Mouse (Mus musculus): ENCODE results near the gene Fat3. TPM values are rescaled to one million over a fixed set of nuclear protein-coding genes. Genes with fewer than 3 reads are reported as not detected.

Gene Fat3
- polyA plus RNA-seq, 1 experiment from 2014 or later = 6.6 TPM

GRCm38 (mm10) chr9:16153580-16153930 lies 347.5 kb downstream of the Fat3 start:
- Histone ChIP-seq H3K27me3 (ENCODE audit: control insufficient read depth, insufficient read depth, low read length) (no peaks in the 10 kb centered on the region), H3K4me2 (replicated peaks; ENCODE audit: low read depth, low read length) (no peak overlapping the region), H3K4me1 (ENCODE audit: control insufficient read depth, insufficient read depth, low read length) (0 out of 2 replicates have a peak, but pooled peaks cover 5% of the 10 kb centered on the region), H3K4me3 (ENCODE audit: low read length) (no peak overlapping the region), H3K36me3 (ENCODE audit: control insufficient read depth, insufficient read depth, low read length) (no peaks in the 10 kb centered on the region), H3K9me3 (ENCODE audit: control insufficient read depth, low read length) (no peaks in the 10 kb centered on the region), H3K9ac (ENCODE audit: low read depth, low read length) (no peak overlapping the region), H3K27ac (ENCODE audit: low read depth, low read length) (peak overlapping the region; percentile 10; the same call in 1 of the 2 replicates)
- ATAC-seq (ENCODE audit: low FRiP score, low TSS enrichment) = peak; percentile 89
- WGBS = 27% methylated on average over 3 of the region's 3 CpGs

GRCm38 (mm10) chr9:16152756-16153579 lies 348.1 kb downstream of the Fat3 start:
- 40% methylated on average over 4 of the region's 4 CpGs for WGBS
- ATAC-seq (ENCODE audit: low FRiP score, low TSS enrichment) = peak; percentile 60; the same call in 1 of the 2 replicates
- H3K4me2 ChIP-seq (replicated peaks; ENCODE audit: low read depth, low read length) = no peak overlapping the region
- no peaks in the 10 kb centered on the region for H3K36me3 ChIP-seq (ENCODE audit: control insufficient read depth, insufficient read depth, low read length)
- H3K9me3 ChIP-seq (ENCODE audit: control insufficient read depth, low read length) = no peaks in the 10 kb centered on the region
- peak overlapping the region; percentile 10; the same call in 1 of the 2 replicates for H3K27ac ChIP-seq (ENCODE audit: low read depth, low read length)
- no peaks in the 10 kb centered on the region for H3K27me3 ChIP-seq (ENCODE audit: control insufficient read depth, insufficient read depth, low read length)
- 0 out of 2 replicates have a peak, but pooled peaks cover 5% of the 10 kb centered on the region for H3K4me1 ChIP-seq (ENCODE audit: control insufficient read depth, insufficient read depth, low read length)
- H3K9ac ChIP-seq (ENCODE audit: low read depth, low read length) = no peak overlapping the region
- no peak overlapping the region for H3K4me3 ChIP-seq (ENCODE audit: low read length)

GRCm38 (mm10) chr9:16150046-16150445 lies 351.0 kb downstream of the Fat3 start:
- no peaks in the 10 kb centered on the region for H3K36me3 ChIP-seq (ENCODE audit: control insufficient read depth, insufficient read depth, low read length)
- no peak for ATAC-seq (ENCODE audit: low FRiP score, low TSS enrichment)
- H3K4me2 ChIP-seq (replicated peaks; ENCODE audit: low read depth, low read length) = no peak overlapping the region
- H3K4me3 ChIP-seq (ENCODE audit: low read length) = no peak overlapping the region
- 0 out of 2 replicates have a peak, but pooled peaks cover 5% of the 10 kb centered on the region for H3K4me1 ChIP-seq (ENCODE audit: control insufficient read depth, insufficient read depth, low read length)
- H3K27me3 ChIP-seq (ENCODE audit: control insufficient read depth, insufficient read depth, low read length) = no peaks in the 10 kb centered on the region
- no peak overlapping the region for H3K27ac ChIP-seq (ENCODE audit: low read depth, low read length)
- no peak overlapping the region for H3K9ac ChIP-seq (ENCODE audit: low read depth, low read length)
- H3K9me3 ChIP-seq (ENCODE audit: control insufficient read depth, low read length) = no peaks in the 10 kb centered on the region

- H3K4me1 ChIP-seq (ENCODE audit: control insufficient read depth, insufficient read depth, low read length) = no peaks in the 10 kb centered on the region
- no peak overlapping the region for H3K27ac ChIP-seq (ENCODE audit: low read depth, low read length)
- H3K4me2 ChIP-seq (replicated peaks; ENCODE audit: low read depth, low read length) = no peak overlapping the region
- H3K9ac ChIP-seq (ENCODE audit: low read depth, low read length) = no peak overlapping the region
- no peaks in the 10 kb centered on the region for H3K36me3 ChIP-seq (ENCODE audit: control insufficient read depth, insufficient read depth, low read length)
- 58% methylated on average over 1 of the region's 1 CpGs for WGBS
- no peak for ATAC-seq (ENCODE audit: low FRiP score, low TSS enrichment)
- no peak overlapping the region for H3K4me3 ChIP-seq (ENCODE audit: low read length)
- no peaks in the 10 kb centered on the region for H3K27me3 ChIP-seq (ENCODE audit: control insufficient read depth, insufficient read depth, low read length)
- H3K9me3 ChIP-seq (ENCODE audit: control insufficient read depth, low read length) = no peaks in the 10 kb centered on the region
Observed at GRCm38 (mm10) chr9:16147735-16148134, 353.4 kb downstream of the Fat3 start.

- no peak for ATAC-seq (ENCODE audit: low FRiP score, low TSS enrichment)
- H3K27ac ChIP-seq (ENCODE audit: low read depth, low read length) = no peak overlapping the region
- 69% methylated on average over 3 of the region's 3 CpGs for WGBS
- H3K4me2 ChIP-seq (replicated peaks; ENCODE audit: low read depth, low read length) = no peak overlapping the region
- H3K27me3 ChIP-seq (ENCODE audit: control insufficient read depth, insufficient read depth, low read length) = no peaks in the 10 kb centered on the region
- no peak overlapping the region for H3K4me3 ChIP-seq (ENCODE audit: low read length)
- no peaks in the 10 kb centered on the region for H3K9me3 ChIP-seq (ENCODE audit: control insufficient read depth, low read length)
- no peaks in the 10 kb centered on the region for H3K4me1 ChIP-seq (ENCODE audit: control insufficient read depth, insufficient read depth, low read length)
- H3K36me3 ChIP-seq (ENCODE audit: control insufficient read depth, insufficient read depth, low read length) = no peaks in the 10 kb centered on the region
- H3K9ac ChIP-seq (ENCODE audit: low read depth, low read length) = no peak overlapping the region
Observed at GRCm38 (mm10) chr9:16144684-16145083, 356.4 kb downstream of the Fat3 start.

GRCm38 (mm10) chr9:16139300-16139699 lies 361.8 kb downstream of the Fat3 start:
- Histone ChIP-seq H3K4me2 (replicated peaks; ENCODE audit: low read depth, low read length) (no peak overlapping the region), H3K9ac (ENCODE audit: low read depth, low read length) (no peak overlapping the region), H3K4me1 (ENCODE audit: control insufficient read depth, insufficient read depth, low read length) (no peaks in the 10 kb centered on the region), H3K27me3 (ENCODE audit: control insufficient read depth, insufficient read depth, low read length) (no peaks in the 10 kb centered on the region), H3K36me3 (ENCODE audit: control insufficient read depth, insufficient read depth, low read length) (no peaks in the 10 kb centered on the region), H3K9me3 (ENCODE audit: control insufficient read depth, low read length) (no peaks in the 10 kb centered on the region), H3K27ac (ENCODE audit: low read depth, low read length) (no peak overlapping the region), H3K4me3 (ENCODE audit: low read length) (no peak overlapping the region)
- ATAC-seq (ENCODE audit: low FRiP score, low TSS enrichment) = 0 out of 2 replicates have a peak, but pooled peaks have one; percentile 62
- 38% methylated on average over 6 of the region's 6 CpGs for WGBS

GRCm38 (mm10) chr9:16133098-16133497 lies 368.0 kb downstream of the Fat3 start:
- no peaks in the 10 kb centered on the region for H3K36me3 ChIP-seq (ENCODE audit: control insufficient read depth, insufficient read depth, low read length)
- H3K4me3 ChIP-seq (ENCODE audit: low read length) = no peak overlapping the region
- ATAC-seq (ENCODE audit: low FRiP score, low TSS enrichment) = peak; percentile 73; the same call in 1 of the 2 replicates
- WGBS = 66% methylated on average over 2 of the region's 2 CpGs
- H3K27ac ChIP-seq (ENCODE audit: low read depth, low read length) = no peak overlapping the region
- no peaks in the 10 kb centered on the region for H3K9me3 ChIP-seq (ENCODE audit: control insufficient read depth, low read length)
- no peaks in the 10 kb centered on the region for H3K4me1 ChIP-seq (ENCODE audit: control insufficient read depth, insufficient read depth, low read length)
- no peaks in the 10 kb centered on the region for H3K27me3 ChIP-seq (ENCODE audit: control insufficient read depth, insufficient read depth, low read length)
- H3K9ac ChIP-seq (ENCODE audit: low read depth, low read length) = no peak overlapping the region
- H3K4me2 ChIP-seq (replicated peaks; ENCODE audit: low read depth, low read length) = no peak overlapping the region

- Histone ChIP-seq H3K27me3 (ENCODE audit: control insufficient read depth, insufficient read depth, low read length) (no peaks in the 10 kb centered on the region), H3K4me2 (replicated peaks; ENCODE audit: low read depth, low read length) (no peak overlapping the region), H3K9me3 (ENCODE audit: control insufficient read depth, low read length) (no peaks in the 10 kb centered on the region), H3K9ac (ENCODE audit: low read depth, low read length) (no peak overlapping the region), H3K4me1 (ENCODE audit: control insufficient read depth, insufficient read depth, low read length) (no peaks in the 10 kb centered on the region), H3K4me3 (ENCODE audit: low read length) (no peak overlapping the region), H3K27ac (ENCODE audit: low read depth, low read length) (no peak overlapping the region), H3K36me3 (ENCODE audit: control insufficient read depth, insufficient read depth, low read length) (no peaks in the 10 kb centered on the region)
- ATAC-seq (ENCODE audit: low FRiP score, low TSS enrichment) = no peak
- 90% methylated on average over 1 of the region's 1 CpGs for WGBS
Observed at GRCm38 (mm10) chr9:16132594-16132993, 368.5 kb downstream of the Fat3 start.

- Histone ChIP-seq H3K4me3 (ENCODE audit: low read length) (no peak overlapping the region), H3K4me2 (replicated peaks; ENCODE audit: low read depth, low read length) (no peak overlapping the region), H3K27ac (ENCODE audit: low read depth, low read length) (no peak overlapping the region), H3K36me3 (ENCODE audit: control insufficient read depth, insufficient read depth, low read length) (no peaks in the 10 kb centered on the region), H3K9ac (ENCODE audit: low read depth, low read length) (no peak overlapping the region), H3K27me3 (ENCODE audit: control insufficient read depth, insufficient read depth, low read length) (no peaks in the 10 kb centered on the region), H3K9me3 (ENCODE audit: control insufficient read depth, low read length) (no peaks in the 10 kb centered on the region), H3K4me1 (ENCODE audit: control insufficient read depth, insufficient read depth, low read length) (no peaks in the 10 kb centered on the region)
- no peak for ATAC-seq (ENCODE audit: low FRiP score, low TSS enrichment)
- WGBS = 83% methylated on average over 5 of the region's 5 CpGs
Observed at GRCm38 (mm10) chr9:16121756-16122155, 379.3 kb downstream of the Fat3 start.

Data from kidney, embryonic 14.5 days (tissue).